Mouse (Mus musculus) kidney, embryonic 16.5 days (tissue): Measurements from ENCODE around the gene Chrna9. TPM values are rescaled to one million over a fixed set of nuclear protein-coding genes. Genes with fewer than 3 reads are reported as not detected.

ENCODE experiments used
- ATAC-seq: fragments of 200-750 bp; cut with Nextera tagmentation; 2 replicates; pipeline ENCODE4 v1.8.0; 2017; ENCODE audit warnings: moderate TSS enrichment; ENCODE audit not compliant: low FRiP score, low TSS enrichment
- H3K27ac ChIP-seq: fragments of 300-500 bp; sonication (generic); 2 replicates; pipeline ENCODE4 v1.5.1; 2014; ENCODE audit warnings: low read length
- H3K27me3 ChIP-seq: fragments of 300-500 bp; sonication (generic); 2 replicates; pipeline ENCODE4 v1.6.1; 2014; ENCODE audit warnings: low read length, control low read depth, mixed read lengths; ENCODE audit not compliant: insufficient read depth
- H3K36me3 ChIP-seq: fragments of 300-500 bp; sonication (generic); 2 replicates; pipeline ENCODE4 v1.6.1; 2014; ENCODE audit warnings: low read length, control low read depth, mixed read lengths; ENCODE audit not compliant: insufficient read depth
- H3K4me1 ChIP-seq: fragments of 300-500 bp; sonication (generic); 2 replicates; pipeline ENCODE4 v1.6.1; 2014; ENCODE audit warnings: low read length, control low read depth, mixed read lengths; ENCODE audit not compliant: insufficient read depth
- H3K4me2 ChIP-seq: fragments of 300-500 bp; sonication (generic); replicated peaks from 2 replicates; pipeline ENCODE4 v1.6.1; 2014; ENCODE audit warnings: low read depth, low read length
- H3K4me3 ChIP-seq: fragments of 300-500 bp; sonication (generic); 2 replicates; pipeline ENCODE4 v1.5.1; 2014; ENCODE audit warnings: mild to moderate bottlenecking, low read length
- H3K9ac ChIP-seq: fragments of 300-500 bp; sonication (generic); replicated peaks from 2 replicates; pipeline ENCODE4 v1.6.1; 2014; ENCODE audit warnings: low read length
- H3K9me3 ChIP-seq: fragments of 300-500 bp; sonication (generic); 2 replicates; pipeline ENCODE4 v1.6.1; 2016; ENCODE audit warnings: low read length, control low read depth
- WGBS: fragments of 180-500 bp; shearing (Covaris S2); extraction: QIAGEN DNeasy Blood & Tissue Kit; methylation state at CpG from one replicate; pipeline ENCODE4 v1.1.7; 2014; 5-methylcytosine and 5-hydroxymethylcytosine counted together
- microRNA-seq: library from miRNA; unstranded; fragments of <30 nt; microRNA quantifications from one replicate; pipeline ENCODE4, GENCODE M21; 2016
- polyA plus RNA-seq: library from polyadenylated mRNA; unstranded; fragments of >200 nt; fragmentation: Nextera tagmentation; extraction: Ambion mirVana; gene quantifications from 2 replicates; pipeline ENCODE4 v1.2.1, GENCODE M21; 2015

Gene Chrna9
- polyA plus RNA-seq, 1 experiment from 2014 or later: 0.30 TPM

DNA sequence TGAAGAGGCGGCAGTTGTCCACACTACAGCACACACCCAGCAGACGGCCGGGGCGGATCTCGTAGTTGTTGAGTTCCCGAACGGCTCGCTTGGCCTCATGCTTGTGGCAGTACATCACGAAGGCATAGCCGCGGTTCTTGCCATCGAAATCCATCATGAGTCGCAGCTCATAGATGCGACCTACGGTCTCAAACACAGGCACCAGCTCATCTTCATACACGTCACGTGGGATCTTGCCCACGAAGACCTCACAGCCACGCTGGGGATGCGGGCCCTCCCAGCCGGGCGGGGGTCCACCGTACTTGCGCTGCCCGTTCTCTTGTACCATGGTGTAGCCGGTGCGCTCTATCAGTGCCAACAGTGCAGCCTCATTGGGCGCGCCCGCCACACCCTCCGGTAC lies 92.1 kb downstream of the Chrna9 start:
- H3K4me2 ChIP-seq: no peak overlapping the region
- H3K36me3 ChIP-seq: peaks cover 47% of the 10 kb centered on the region
- H3K27me3 ChIP-seq: no peaks in the 10 kb centered on the region
- H3K9ac ChIP-seq: no peak overlapping the region
- H3K9me3 ChIP-seq: peaks cover 17% of the 10 kb centered on the region
- ATAC-seq: no peak
- 98% methylated on average over 31 of the region's 31 CpGs for WGBS
- H3K27ac ChIP-seq: no peak overlapping the region
- H3K4me3 ChIP-seq: no peak overlapping the region
- H3K4me1 ChIP-seq: no peaks in the 10 kb centered on the region

Small RNA genes within 50 kb of the gene (microRNA-seq; reads per million reads assigned to microRNA genes)
- gene Gm25952: not detected

Other genes with a start within 250 kb of the Chrna9 start
- 56.2 and 60.6 TPM in 2 replicates for gene Pds5a, start 236.6 kb upstream of the Chrna9 start, polyA plus RNA-seq
- 18.8 and 24.3 TPM in 2 replicates for gene N4bp2, start 171.4 kb upstream of the Chrna9 start, polyA plus RNA-seq
- gene Rhoh, start 73.7 kb upstream of the Chrna9 start, polyA plus RNA-seq: 0.80 and 0.84 TPM in 2 replicates
- 0.56 and 1.2 TPM in 2 replicates for gene 9130230L23Rik, start 69.4 kb downstream of the Chrna9 start, polyA plus RNA-seq
- 75.0 and 85.6 TPM in 2 replicates for gene Rbm47, start 238.2 kb downstream of the Chrna9 start, polyA plus RNA-seq